Mouse (Mus musculus) midbrain, postnatal 0 days (tissue): Measurements from ENCODE around the gene Ripk1. TPM values are rescaled to one million over a fixed set of nuclear protein-coding genes. Genes with fewer than 3 reads are reported as not detected.

ENCODE experiments used
- ATAC-seq: fragments of 200-750 bp; cut with Nextera tagmentation; 2 replicates; pipeline ENCODE4 v1.8.0; 2017; ENCODE audit warnings: moderate number of reproducible peaks, mild to moderate bottlenecking, moderate TSS enrichment, moderate library complexity; ENCODE audit not compliant: low FRiP score
- DNase-seq: peaks from one replicate; pipeline ENCODE4 v3.0.0-alpha.2; 2015; ENCODE audit warnings: low spot score
- H3K27ac ChIP-seq: fragments of 300-500 bp; sonication (generic); 2 replicates; pipeline ENCODE4 v1.5.1; 2014; ENCODE audit warnings: low read depth, mild to moderate bottlenecking, low read length, mixed read lengths
- H3K27me3 ChIP-seq: fragments of 300-500 bp; sonication (generic); 2 replicates; pipeline ENCODE4 v1.6.1; 2014; ENCODE audit warnings: low read length, control low read depth, mixed read lengths; ENCODE audit not compliant: insufficient read depth
- H3K36me3 ChIP-seq: fragments of 300-500 bp; sonication (generic); 2 replicates; pipeline ENCODE4 v1.6.1; 2014; ENCODE audit warnings: low read length, control low read depth, mixed read lengths; ENCODE audit not compliant: insufficient read depth
- H3K4me1 ChIP-seq: fragments of 300-500 bp; sonication (generic); 2 replicates; pipeline ENCODE4 v1.6.1; 2014; ENCODE audit warnings: mild to moderate bottlenecking, control low read depth, antibody characterized with exemption, low read length, mixed read lengths; ENCODE audit not compliant: insufficient read depth
- H3K4me2 ChIP-seq: fragments of 300-500 bp; sonication (generic); 2 replicates; pipeline ENCODE4 v1.6.1; 2014; ENCODE audit warnings: low read depth, mild to moderate bottlenecking, low read length, mixed read lengths; ENCODE audit not compliant: poor library complexity, severe bottlenecking
- H3K4me3 ChIP-seq: fragments of 300-500 bp; sonication (generic); 2 replicates; pipeline ENCODE4 v1.5.1; 2014; ENCODE audit warnings: low read depth, mild to moderate bottlenecking, low read length, moderate library complexity
- H3K9ac ChIP-seq: fragments of 300-500 bp; sonication (generic); replicated peaks from 2 replicates; pipeline ENCODE4 v1.6.1; 2014; ENCODE audit warnings: mild to moderate bottlenecking, low read length, moderate library complexity, mixed read lengths; ENCODE audit not compliant: poor library complexity, severe bottlenecking
- H3K9me3 ChIP-seq: fragments of 300-500 bp; sonication (generic); 2 replicates; pipeline ENCODE4 v1.6.1; 2016; ENCODE audit warnings: low read length, control low read depth
- CTCF ChIP-seq: IDR thresholded peaks from 2 replicates; pipeline ENCODE4 v1.5.1; 2016; ENCODE audit warnings: antibody characterized with exemption, mild to moderate bottlenecking
- WGBS: fragments of 180-500 bp; shearing (Covaris S2); extraction: QIAGEN DNeasy Blood & Tissue Kit; methylation state at CpG from one replicate; pipeline ENCODE4 v1.1.7; 2014; 5-methylcytosine and 5-hydroxymethylcytosine counted together
- polyA plus RNA-seq: library from polyadenylated mRNA; unstranded; fragments of >200 nt; fragmentation: Nextera tagmentation; extraction: Ambion mirVana; gene quantifications from 2 replicates; pipeline ENCODE4 v1.2.1, GENCODE M21; 2015
- total RNA-seq: library from RNA; depleted of rRNA; stranded (reverse); fragments of >200 nt; gene quantifications from 2 replicates; pipeline ENCODE4 v1.2.3, GENCODE M21; 2014; rRNA removed

The Ripk1 gene
- total RNA-seq (7.4 and 10.4 TPM in 2 replicates), polyA plus RNA-seq (3.2 and 3.7 TPM in 2 replicates)

GRCm38 (mm10) chr13:34002058-34003006 is at the start of gene Ripk1, which contains the start of gene Serpinb6a:
Gene Ripk1, plus strand, starts transcription at chr13:34002363.
Gene Serpinb6a, minus strand, starts transcription at chr13:34002794.
- under 1% methylated on average over 67 of the region's 92 CpGs for WGBS
- Histone ChIP-seq H3K27ac (peak within 1 kb of the TSS; percentile 93), H3K9ac (peak within 1 kb of the TSS; percentile 93), H3K9me3 (no peaks in the 10 kb centered on the region), H3K36me3 (no peaks in the 10 kb centered on the region), H3K4me1 (no peaks in the 10 kb centered on the region), H3K4me3 (peak within 1 kb of the TSS; percentile 98), H3K27me3 (no peaks in the 10 kb centered on the region), H3K4me2 (peak within 1 kb of the TSS; percentile 74)
- ATAC-seq (peak; percentile 95), DNase-seq (peak; percentile 92)
- peak; percentile 71 for TF ChIP-seq CTCF

GRCm38 (mm10) chr13:33952947-33953346 is 49.2 kb upstream of the Ripk1 start:
- no peak for TF ChIP-seq CTCF
- 91% methylated on average over 2 of the region's 2 CpGs for WGBS
- ATAC-seq (no peak), DNase-seq (no peak)
- H3K4me1 ChIP-seq, result no peaks in the 10 kb centered on the region
- no peak overlapping the region for H3K27ac ChIP-seq
- H3K9ac ChIP-seq, result no peak overlapping the region
- H3K27me3 ChIP-seq, result no peaks in the 10 kb centered on the region
- H3K36me3 ChIP-seq, result no peaks in the 10 kb centered on the region
- no peaks in the 10 kb centered on the region for H3K9me3 ChIP-seq
- no peak overlapping the region for H3K4me3 ChIP-seq
- H3K4me2 ChIP-seq, result no peak overlapping the region

DNA sequence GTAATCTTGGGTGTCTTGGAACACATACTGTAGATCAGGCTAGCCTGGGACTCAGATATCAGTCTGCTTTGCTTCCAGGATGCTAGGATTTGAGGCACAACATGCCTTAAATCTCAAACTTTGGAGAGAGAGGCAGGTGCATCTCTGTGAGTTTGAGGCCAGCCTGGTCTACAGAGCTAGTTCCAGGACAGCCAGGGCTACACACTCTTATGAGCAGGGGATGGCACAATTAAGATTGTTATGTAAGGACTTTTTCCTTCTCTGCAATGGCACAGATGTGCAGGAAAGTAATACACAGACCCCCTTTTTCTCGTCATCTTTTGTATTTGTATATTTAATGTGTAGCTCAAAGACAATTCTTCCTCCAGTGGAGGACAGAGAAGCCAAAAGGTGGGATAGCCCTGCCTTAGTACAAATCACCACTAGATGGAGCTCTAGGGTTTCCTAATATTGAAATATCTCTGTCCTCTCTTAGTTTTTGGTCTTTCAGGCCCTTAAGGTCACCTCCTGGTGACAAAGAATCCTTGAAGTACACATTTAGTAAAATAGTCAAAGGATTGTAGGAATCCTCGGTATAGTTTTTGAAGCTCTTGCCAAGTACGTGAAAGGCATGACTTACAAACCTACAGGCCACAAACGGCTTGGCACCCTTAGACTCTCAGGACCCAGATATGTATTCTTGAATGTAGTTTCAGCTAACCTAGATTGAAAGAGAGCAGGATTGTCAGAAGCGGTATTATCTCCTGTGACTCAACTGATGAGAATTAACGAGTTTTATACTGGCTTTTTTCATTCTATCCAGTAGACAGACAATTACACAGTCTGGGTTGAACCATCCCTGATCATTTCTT is 45.4 kb upstream of the Ripk1 start:
- peak; percentile 85 for TF ChIP-seq CTCF
- Histone ChIP-seq H3K9ac (no peak overlapping the region), H3K36me3 (no peaks in the 10 kb centered on the region), H3K4me1 (no peaks in the 10 kb centered on the region), H3K9me3 (no peaks in the 10 kb centered on the region), H3K4me3 (no peak overlapping the region), H3K4me2 (no peak overlapping the region), H3K27ac (no peak overlapping the region), H3K27me3 (no peaks in the 10 kb centered on the region)
- peak; percentile 52 for ATAC-seq
- WGBS, result 36% methylated on average over 6 of the region's 6 CpGs
- DNase-seq, result peak; percentile 67

GRCm38 (mm10) chr13:33959771-33960170 is 42.4 kb upstream of the Ripk1 start:
- ATAC-seq (no peak), DNase-seq (no peak)
- WGBS, result 90% methylated on average over 2 of the region's 2 CpGs
- no peak overlapping the region for H3K9ac ChIP-seq
- H3K27me3 ChIP-seq, result no peaks in the 10 kb centered on the region
- H3K4me3 ChIP-seq, result no peak overlapping the region
- no peaks in the 10 kb centered on the region for H3K36me3 ChIP-seq
- no peaks in the 10 kb centered on the region for H3K9me3 ChIP-seq
- no peaks in the 10 kb centered on the region for H3K4me1 ChIP-seq
- TF ChIP-seq CTCF, result no peak
- no peak overlapping the region for H3K27ac ChIP-seq
- H3K4me2 ChIP-seq, result no peak overlapping the region

DNA sequence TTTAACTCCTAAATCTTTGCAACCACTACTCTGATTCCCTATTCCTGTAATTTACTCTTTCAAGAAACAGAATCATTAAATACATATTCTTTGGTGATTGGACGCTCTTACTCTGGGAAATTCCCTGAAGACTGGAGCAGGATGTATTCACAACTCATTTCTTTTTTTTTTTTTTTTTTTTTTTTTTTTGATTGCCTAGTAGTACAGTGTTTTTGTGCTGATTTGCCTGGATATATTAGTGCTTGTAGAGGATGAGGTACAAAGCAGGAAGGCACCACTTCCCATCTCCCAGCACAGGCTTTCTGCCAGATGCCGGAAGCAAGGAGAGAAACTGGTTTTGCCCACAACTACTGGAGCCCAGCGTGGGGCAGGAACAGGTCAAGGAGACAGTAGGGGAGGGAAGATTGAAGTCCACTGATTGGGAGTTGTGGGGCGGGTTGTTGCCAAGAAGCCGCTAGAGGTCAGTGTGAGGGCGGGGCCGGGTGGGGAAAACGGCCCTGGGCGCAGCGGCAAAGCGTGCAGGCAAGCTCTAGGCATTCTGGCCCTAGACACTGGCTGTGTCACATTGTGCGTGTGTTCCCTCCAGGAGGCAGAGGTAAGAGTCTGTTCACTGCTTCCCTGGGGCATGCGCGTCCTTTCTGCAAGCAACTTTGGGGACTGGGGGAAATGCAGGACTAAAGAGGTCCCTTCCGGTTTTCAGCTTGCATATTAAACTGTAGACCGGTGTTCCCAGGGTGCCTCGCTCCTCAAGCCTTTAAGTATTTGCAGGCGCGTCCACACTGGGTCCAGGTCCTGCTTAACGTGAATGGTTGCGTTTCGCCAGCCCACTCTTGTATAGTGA is 37.7 kb upstream of the Ripk1 start, which contains the start of gene Nqo2:
TSS of gene Nqo2 (plus strand) at position 482 of the 841 bp plus-strand sequence.
- Histone ChIP-seq H3K9me3 (no peaks in the 10 kb centered on the region), H3K4me1 (0 out of 2 replicates have a peak, but pooled peaks cover 2% of the 10 kb centered on the region), H3K4me3 (peak within 1 kb of the TSS; percentile 48), H3K27ac (peak within 1 kb of the TSS; percentile 71), H3K27me3 (no peaks in the 10 kb centered on the region), H3K36me3 (no peaks in the 10 kb centered on the region), H3K9ac (peak within 1 kb of the TSS; percentile 50), H3K4me2 (peak within 1 kb of the TSS; percentile 53)
- DNase-seq, result peak; percentile 80
- ATAC-seq, result peak; percentile 93
- peak; percentile 55 for TF ChIP-seq CTCF
- 2% methylated on average over 22 of the region's 22 CpGs for WGBS
